Mouse (Mus musculus) thymus, postnatal 14 days (tissue): Measurements from ENCODE around the gene Gbe1.

ENCODE experiments used
- DNase-seq: peaks from one replicate; pipeline ENCODE4 v3.0.0; 2021

Gene Gbe1

GRCm38 (mm10) chr16:70313886-70314577 lies at the start of gene Gbe1:
Gene Gbe1 (plus strand): TSS chr16:70313949.
- DNase-seq: peak; percentile 93

DNA sequence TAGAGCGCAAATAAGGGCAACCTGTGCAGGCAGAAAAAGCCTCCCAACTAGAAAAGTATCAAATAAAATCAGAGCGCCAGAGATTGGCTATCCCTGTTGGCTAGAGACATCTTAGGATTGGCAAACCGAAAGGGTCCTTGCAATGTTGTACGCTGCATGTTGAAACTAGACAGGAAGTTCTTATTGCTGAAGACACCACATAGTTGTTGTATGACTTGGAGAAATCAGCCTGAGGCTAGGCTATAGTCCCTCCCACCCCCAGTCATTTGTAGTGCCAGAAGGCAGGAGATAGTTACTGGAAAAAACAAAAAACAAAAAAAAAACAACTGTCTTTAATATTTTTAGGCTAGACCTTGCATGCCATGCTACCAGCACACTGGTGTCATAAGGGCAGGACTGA lies 3.1 kb upstream of the Gbe1 start:
- no peak for DNase-seq

DNA sequence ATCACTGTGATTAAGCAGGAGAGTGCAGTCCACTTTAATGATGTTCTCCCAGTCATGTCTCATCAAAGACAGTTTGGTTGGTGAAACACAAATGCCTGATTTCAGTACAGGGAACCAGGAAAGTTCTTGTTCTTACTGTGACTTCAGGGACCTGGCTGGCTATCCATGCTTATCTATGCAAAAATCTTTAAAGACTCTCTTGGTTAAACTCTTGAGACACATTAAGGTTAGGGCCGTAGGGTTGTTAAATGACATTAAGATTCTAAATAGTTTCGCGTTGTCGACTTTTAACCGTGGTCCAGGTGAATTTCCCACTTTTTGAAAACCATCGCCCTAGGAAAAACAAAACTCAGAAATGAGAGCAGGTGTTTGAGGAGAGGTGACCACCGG lies 258 bp upstream of the Gbe1 start:
- DNase-seq: no peak

DNA sequence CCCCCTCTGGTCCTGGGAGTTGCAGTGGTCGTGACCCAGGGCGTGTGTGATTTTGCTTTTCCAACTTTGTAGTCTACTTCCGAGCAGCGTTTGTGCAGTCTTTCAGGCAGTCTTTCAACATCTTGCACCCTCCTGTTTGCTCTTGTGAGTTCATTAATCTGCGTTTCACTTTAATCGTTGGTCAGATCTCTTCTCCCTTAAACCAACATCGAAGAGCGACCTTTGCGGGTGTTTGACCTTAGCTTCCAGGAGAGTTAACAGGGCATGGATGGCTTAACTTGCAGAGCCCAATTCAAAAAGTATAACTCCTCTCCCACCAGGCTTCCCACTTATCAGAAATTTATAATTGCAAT lies 805 bp downstream of the Gbe1 start:
- no peak for DNase-seq

GRCm38 (mm10) chr16:70315261-70315660 lies 1.5 kb downstream of the Gbe1 start:
- no peak for DNase-seq

- DNase-seq: no peak
Measured at GRCm38 (mm10) chr16:70315862-70316390, 2.2 kb downstream of the Gbe1 start.

DNA sequence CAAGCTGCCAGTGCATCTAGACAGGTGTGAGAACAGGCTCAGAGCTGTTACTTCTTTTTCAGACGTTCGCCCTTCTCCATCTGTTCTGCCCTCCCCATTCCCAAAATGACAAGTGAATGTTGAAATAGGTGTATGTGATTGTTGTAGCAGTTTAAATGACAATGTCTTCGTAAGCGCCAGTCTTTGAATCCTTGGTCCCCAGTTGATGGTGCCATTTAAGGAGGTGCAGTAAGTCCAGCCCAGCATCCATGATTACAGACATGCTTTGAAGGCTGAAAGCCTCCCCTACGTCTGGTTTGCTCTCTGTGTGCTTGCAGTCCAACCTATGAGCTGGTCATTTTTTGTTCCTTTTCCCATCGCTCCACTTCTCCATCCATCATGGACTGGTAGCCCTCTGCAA lies 5.6 kb downstream of the Gbe1 start:
- DNase-seq: no peak

DNA sequence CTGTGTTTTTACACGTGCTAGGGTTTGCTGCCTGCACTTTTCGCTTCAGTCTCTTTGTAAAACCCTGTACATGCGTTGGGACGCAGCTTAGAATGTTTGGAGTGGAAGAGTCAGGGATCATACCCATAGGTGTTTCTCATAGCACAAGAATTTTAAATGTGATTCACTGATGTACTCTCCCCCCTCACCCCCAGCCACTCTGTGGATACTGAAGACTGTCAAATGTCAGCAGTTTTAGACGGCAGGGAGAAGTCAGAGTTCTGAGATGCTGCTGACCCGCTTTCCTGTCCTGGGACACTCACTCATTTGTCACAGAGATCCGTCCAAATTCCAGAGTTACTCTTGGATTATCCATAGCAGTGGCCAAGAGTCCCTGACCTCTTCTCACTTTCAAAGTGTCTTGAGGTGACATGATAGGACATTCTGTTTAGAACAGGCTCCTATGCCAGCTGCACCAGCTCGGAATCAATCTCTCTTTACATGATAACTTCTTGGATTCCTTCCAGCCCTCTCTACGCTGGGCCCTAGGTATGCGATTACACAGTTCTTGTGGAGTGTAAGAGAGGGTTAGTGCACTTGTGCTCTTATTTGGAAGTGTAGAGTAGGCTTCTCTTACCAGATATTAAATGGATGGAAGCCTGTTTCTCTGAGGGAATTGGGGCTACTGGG lies 7.0 kb downstream of the Gbe1 start:
- DNase-seq: no peak

DNA sequence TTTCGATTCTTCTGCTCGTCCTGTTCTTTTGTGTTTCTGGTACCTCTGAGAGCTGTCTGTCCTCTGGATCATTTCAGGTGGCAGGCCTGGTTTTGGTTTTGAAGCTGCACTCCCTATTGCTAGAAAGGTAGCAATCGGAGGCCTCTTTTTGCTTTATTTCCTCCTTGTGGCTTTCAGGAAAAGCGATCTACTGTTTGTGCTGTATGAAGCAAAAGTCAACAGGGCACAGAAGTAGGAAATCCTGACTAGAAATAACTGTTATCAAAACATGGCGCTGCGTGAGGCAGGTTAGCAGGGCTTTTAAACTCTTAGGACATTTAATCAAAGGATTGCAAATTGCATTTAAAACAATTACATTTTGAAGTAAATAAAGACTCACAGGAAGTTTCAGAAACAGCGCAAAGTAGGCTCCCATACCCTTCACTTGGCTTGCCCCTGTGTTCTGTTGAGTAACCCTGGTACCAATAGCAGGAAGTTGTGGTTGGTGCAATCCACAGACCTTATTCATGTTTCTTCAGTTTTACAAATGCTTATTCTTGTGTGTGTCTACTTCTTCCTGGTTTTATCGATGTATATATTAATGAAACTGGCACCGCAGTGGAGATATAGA lies 12.7 kb downstream of the Gbe1 start:
- DNase-seq: peak; percentile 43

GRCm38 (mm10) chr16:70328566-70328965 lies 14.8 kb downstream of the Gbe1 start:
- DNase-seq: no peak

GRCm38 (mm10) chr16:70329036-70329435 lies 15.3 kb downstream of the Gbe1 start:
- no peak for DNase-seq

- no peak for DNase-seq
Measured at GRCm38 (mm10) chr16:70329471-70329870, 15.7 kb downstream of the Gbe1 start.

- DNase-seq: no peak
Measured at GRCm38 (mm10) chr16:70330007-70330406, 16.3 kb downstream of the Gbe1 start.

GRCm38 (mm10) chr16:70330626-70331275 lies 17.0 kb downstream of the Gbe1 start:
- no peak for DNase-seq

GRCm38 (mm10) chr16:70334812-70335211 lies 21.1 kb downstream of the Gbe1 start:
- DNase-seq: no peak

- DNase-seq: no peak
Measured at GRCm38 (mm10) chr16:70335472-70335871, 21.7 kb downstream of the Gbe1 start.

DNA sequence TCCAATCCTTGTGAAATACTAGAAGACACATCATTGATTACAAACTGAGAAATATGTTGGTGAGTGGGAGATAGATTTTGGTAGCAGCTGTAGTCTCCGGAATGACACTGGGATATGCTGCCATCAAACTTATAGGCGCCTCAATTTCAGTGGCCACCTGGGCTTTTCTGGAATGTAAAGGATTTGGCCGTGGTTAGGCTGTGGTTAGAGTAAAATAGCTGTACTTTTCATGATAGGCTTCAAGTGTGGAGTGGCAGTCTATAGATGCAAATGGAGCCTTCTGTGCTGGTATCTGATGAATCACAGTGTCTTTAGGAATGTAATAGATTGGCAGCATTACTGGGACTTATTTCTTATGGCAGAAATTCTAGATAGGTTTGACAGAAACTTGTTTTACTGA lies 23.9 kb downstream of the Gbe1 start:
- no peak for DNase-seq

- DNase-seq: no peak
Measured at GRCm38 (mm10) chr16:70344496-70344895, 30.7 kb downstream of the Gbe1 start.

DNA sequence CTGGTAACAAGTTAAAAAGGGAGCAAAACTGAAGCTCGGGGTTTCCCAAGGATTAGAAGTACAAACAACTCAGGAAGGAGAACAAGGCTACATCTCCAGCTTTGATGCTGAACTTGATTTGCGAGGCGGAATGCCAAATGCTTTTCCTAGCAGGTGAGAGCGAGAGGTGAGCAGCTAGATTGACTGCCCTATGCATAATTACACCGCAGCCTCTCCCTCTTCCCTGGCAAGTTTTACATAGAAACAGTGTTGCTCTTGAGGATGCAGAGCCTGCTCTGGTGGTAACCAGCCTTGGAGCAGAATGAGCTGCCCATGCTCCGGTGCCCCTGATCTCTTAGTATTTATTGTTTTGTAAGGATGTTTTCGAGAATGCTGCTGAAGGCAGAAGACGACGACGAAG lies 31.9 kb downstream of the Gbe1 start:
- DNase-seq: no peak

- DNase-seq: no peak
Measured at GRCm38 (mm10) chr16:70350011-70350410, 36.3 kb downstream of the Gbe1 start.

- DNase-seq: no peak
Measured at GRCm38 (mm10) chr16:70351641-70352280, 38.0 kb downstream of the Gbe1 start.

GRCm38 (mm10) chr16:70352571-70352970 lies 38.8 kb downstream of the Gbe1 start:
- no peak for DNase-seq

GRCm38 (mm10) chr16:70353058-70353457 lies 39.3 kb downstream of the Gbe1 start:
- DNase-seq: no peak
